Mouse (Mus musculus) fat pad, adult 2 months (tissue): ENCODE measurements around the gene Ubash3b.

Experiments used
- DNase-seq: peaks from one replicate; pipeline ENCODE4 v3.0.0-alpha.2; 2011; ENCODE audit warnings: low read depth, low spot score; ENCODE audit errors: extremely low read depth

Gene Ubash3b

GRCm38 (mm10) chr9:41007785-41008184 lies 153.7 kb downstream of the Ubash3b start:
- no peak for DNase-seq

GRCm38 (mm10) chr9:41004415-41004814 lies 157.1 kb downstream of the Ubash3b start, which contains the start of gene Crtam:
TSS of gene Crtam (minus strand) at chr9:41004628.
- DNase-seq = no peak

- DNase-seq = no peak
Observed at GRCm38 (mm10) chr9:40997116-40997779, 164.2 kb downstream of the Ubash3b start.

- DNase-seq = no peak
Observed at GRCm38 (mm10) chr9:40994075-40994474, 167.4 kb downstream of the Ubash3b start.

- no peak for DNase-seq
Observed at GRCm38 (mm10) chr9:40991511-40991910, 170.0 kb downstream of the Ubash3b start.

- DNase-seq = no peak
Observed at GRCm38 (mm10) chr9:40989940-40990588, 171.4 kb downstream of the Ubash3b start.

GRCm38 (mm10) chr9:40984313-40984712 lies 177.2 kb downstream of the Ubash3b start:
- DNase-seq = no peak

GRCm38 (mm10) chr9:40983758-40984157 lies 177.7 kb downstream of the Ubash3b start:
- DNase-seq = no peak

- no peak for DNase-seq
Observed at GRCm38 (mm10) chr9:40982480-40982879, 179.0 kb downstream of the Ubash3b start.

- DNase-seq = no peak
Observed at GRCm38 (mm10) chr9:40974042-40974801, 187.3 kb downstream of the Ubash3b start.

GRCm38 (mm10) chr9:40964418-40964714 lies 197.1 kb downstream of the Ubash3b start:
- DNase-seq = no peak

- DNase-seq = no peak
Observed at GRCm38 (mm10) chr9:40963586-40964417, 197.7 kb downstream of the Ubash3b start, which contains the start of gene Jhy. TSS of gene Jhy (minus strand) at chr9:40964118.

- DNase-seq = no peak
Observed at GRCm38 (mm10) chr9:40961401-40961800, 200.1 kb downstream of the Ubash3b start.
